Mouse (Mus musculus) thymus, adult 2 months (tissue): ENCODE results near the gene Glrx.

ENCODE experiments used
- CTCF ChIP-seq: fragments of 200-500 bp; IDR thresholded peaks from 2 replicates; pipeline ENCODE4 v1.5.1; 2012; ENCODE audit warnings: mild to moderate bottlenecking, control low read depth, low read length, moderate library complexity, borderline replicate concordance; ENCODE audit not compliant: control insufficient read depth, poor library complexity, insufficient read depth; ENCODE audit errors: extremely low read depth
- POLR2A ChIP-seq: fragments of 200-500 bp; IDR thresholded peaks from 2 replicates; pipeline ENCODE4 v1.6.1; 2012; ENCODE audit warnings: mild to moderate bottlenecking, low read length, control low read depth, moderate library complexity; ENCODE audit not compliant: control insufficient read depth, poor library complexity, insufficient read depth; ENCODE audit errors: extremely low read depth

DNA sequence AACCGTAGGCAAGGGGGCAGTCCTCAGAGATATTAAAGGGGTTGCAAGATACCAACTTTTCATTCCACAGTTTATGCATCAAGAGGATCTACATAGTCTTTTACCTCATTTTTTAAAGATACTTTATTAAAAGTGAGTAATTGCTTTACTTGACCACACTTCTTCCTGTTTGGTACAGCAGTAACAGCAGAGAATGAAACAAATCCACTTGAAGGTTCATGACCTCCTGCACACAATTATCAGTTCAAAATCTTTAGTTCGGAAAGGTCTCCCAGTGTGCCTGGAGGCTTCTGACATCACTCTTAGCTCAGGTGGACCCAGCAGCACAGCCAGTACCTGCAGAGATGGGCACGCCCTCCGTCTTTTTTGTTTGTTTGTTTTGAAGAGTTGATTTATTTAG, 12.4 kb downstream of the Glrx start:
- no peak for TF ChIP-seq CTCF
- TF ChIP-seq POLR2A = no peak
